Mouse (Mus musculus): ENCODE measurements around the gene Leng8. TPM values are rescaled to one million over a fixed set of nuclear protein-coding genes. Genes with fewer than 3 reads are reported as not detected.

Leng8 gene
- total RNA-seq (2014; fragmentation: Nextera tagmentation), result 102 and 142 TPM in 2 replicates
- 21.7 and 26.6 TPM in 2 replicates for total RNA-seq (2017)

- peak; percentile 94 for ATAC-seq (replicated peaks; ENCODE audit: low FRiP score, low TSS enrichment, poor library complexity, severe bottlenecking)
Measured at GRCm38 (mm10) chr7:4136771-4137531, at the start of gene Leng8. TSS of gene Leng8 (plus strand) at chr7:4137039.

DNA sequence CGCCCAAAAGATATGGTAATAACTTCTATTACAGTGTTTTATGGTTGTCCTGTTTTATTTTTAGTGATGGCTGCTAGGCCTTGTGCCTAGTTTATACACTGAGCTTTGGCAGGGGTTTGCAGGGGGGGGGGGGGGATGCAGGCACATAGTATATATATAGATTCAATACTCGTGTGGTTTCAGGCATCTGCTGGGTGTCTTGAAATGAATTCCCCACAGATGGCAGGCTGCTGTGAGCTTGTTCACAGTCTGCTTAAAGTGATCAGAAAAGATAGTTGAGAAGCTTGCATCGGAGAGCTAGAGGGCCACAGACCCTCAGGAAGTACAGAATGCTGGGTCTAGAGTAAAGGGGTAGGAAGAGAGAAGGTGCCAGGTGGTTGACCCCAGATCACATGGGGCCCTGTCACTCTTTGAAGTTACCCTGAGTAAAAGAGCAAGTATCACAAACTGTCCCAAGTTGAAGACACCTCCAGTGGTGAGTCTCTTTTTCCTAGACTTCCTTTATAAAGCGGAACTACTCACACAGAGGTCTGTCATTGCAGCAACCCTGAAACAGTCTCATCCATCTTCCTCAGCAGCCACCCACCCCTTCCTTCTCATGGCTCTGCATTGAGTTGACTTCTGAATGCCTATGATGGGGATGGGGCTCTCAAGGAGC, 49.5 kb upstream of the Leng8 start:
- ATAC-seq (replicated peaks; ENCODE audit: low FRiP score, low TSS enrichment, poor library complexity, severe bottlenecking), result 0 out of 2 replicates have a peak, but pooled peaks have one; percentile 9

- ATAC-seq (replicated peaks; ENCODE audit: low FRiP score, low TSS enrichment, poor library complexity, severe bottlenecking), result 0 out of 2 replicates have a peak, but pooled peaks have one; percentile 3
Measured at GRCm38 (mm10) chr7:4087896-4088480, 48.9 kb upstream of the Leng8 start.

- peak; percentile 55 for ATAC-seq (replicated peaks; ENCODE audit: low FRiP score, low TSS enrichment, poor library complexity, severe bottlenecking)
Measured at GRCm38 (mm10) chr7:4088679-4089078, 48.2 kb upstream of the Leng8 start.

DNA sequence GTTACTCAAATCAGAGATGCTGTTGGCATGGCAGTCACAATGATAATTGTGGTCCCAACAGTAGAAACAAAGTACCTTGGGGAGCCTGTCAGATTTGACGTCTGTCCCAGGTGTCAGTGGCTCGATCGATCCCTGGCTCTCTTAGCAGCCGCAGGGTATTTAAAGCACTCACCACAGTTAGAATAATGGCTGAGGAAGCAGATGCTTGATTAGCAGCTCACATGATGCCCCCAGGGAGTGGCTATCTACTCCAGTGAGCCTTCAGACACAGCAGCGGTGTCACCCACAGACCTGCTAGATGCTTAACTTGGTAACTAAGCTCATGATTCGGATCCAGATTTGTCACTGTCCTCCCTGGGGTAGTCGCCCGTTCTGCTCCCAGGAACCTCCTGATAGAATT, 45.7 kb upstream of the Leng8 start:
- peak; percentile 79 for ATAC-seq (replicated peaks; ENCODE audit: low FRiP score, low TSS enrichment, poor library complexity, severe bottlenecking)

DNA sequence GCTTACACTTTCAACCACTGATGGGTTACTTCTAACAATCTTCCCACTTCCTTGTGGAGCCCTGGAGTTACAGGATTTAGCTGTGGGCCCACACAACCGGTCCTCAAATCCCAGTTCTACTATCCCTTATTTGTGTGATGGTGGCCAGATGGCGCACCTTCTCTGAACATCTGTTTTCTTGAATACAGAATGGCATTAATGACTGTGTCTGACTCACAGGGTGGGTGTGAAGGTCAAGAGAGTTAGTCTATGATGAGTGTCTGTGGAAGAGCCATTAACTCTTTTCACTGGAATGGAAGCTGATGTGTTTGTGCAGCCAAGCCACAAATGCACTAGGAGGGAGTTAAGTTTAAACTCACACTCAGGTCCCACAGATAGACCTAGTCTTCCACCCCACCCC, 38.5 kb upstream of the Leng8 start:
- ATAC-seq (replicated peaks; ENCODE audit: low FRiP score, low TSS enrichment, poor library complexity, severe bottlenecking), result no peak

- ATAC-seq (replicated peaks; ENCODE audit: low FRiP score, low TSS enrichment, poor library complexity, severe bottlenecking), result no peak
Measured at GRCm38 (mm10) chr7:4098832-4099231, 38.0 kb upstream of the Leng8 start.

GRCm38 (mm10) chr7:4101144-4101543, 35.7 kb upstream of the Leng8 start:
- ATAC-seq (replicated peaks; ENCODE audit: low FRiP score, low TSS enrichment, poor library complexity, severe bottlenecking), result no peak

DNA sequence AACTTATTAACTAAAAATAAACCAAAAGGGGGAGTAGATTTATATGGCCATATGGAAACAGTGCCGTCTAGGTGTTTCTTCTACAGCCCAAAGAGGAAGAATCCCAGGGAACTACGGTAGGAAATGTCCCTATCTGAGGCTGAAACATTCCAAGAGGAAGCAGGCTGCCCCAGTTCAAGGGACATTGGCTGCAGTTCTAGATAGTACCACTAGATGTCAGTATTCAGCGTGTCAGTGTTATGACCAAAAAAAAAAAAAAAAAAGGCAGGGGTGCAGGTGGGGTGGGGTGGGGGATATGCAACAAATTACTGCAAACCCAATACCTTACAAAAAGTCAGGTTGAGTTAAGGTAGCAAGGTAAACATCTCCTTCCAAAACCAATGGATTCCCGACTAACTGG, 33.4 kb upstream of the Leng8 start:
- peak; percentile 50; the same call in 1 of the 2 replicates for ATAC-seq (replicated peaks; ENCODE audit: low FRiP score, low TSS enrichment, poor library complexity, severe bottlenecking)

DNA sequence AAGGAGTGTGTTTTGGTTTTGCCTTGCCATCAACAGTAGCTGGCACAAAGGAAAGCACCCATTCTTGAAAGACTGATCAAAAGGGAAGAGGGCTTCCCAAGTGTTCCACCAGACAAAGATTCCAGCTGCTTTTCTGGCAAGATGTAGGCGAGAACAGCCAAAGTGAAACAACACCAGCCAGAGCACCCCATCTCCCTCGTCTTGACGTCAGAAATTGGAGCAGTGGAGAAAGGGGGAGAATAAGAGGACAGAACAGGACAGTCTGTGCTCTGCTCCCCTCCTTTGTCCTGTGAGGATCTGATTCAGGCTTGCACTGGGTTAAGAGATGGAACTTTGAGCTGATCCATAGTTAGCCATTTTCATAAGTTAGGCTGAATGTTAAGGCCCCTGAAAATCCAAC, 25.1 kb upstream of the Leng8 start:
- no peak for ATAC-seq (replicated peaks; ENCODE audit: low FRiP score, low TSS enrichment, poor library complexity, severe bottlenecking)

GRCm38 (mm10) chr7:4117050-4117814, 19.6 kb upstream of the Leng8 start:
- ATAC-seq (replicated peaks; ENCODE audit: low FRiP score, low TSS enrichment, poor library complexity, severe bottlenecking), result no peak

GRCm38 (mm10) chr7:4119344-4119902, 17.4 kb upstream of the Leng8 start, which contains the start of gene Ttyh1:
TSS of gene Ttyh1 (plus strand) at chr7:4119408.
- ATAC-seq (replicated peaks; ENCODE audit: low FRiP score, low TSS enrichment, poor library complexity, severe bottlenecking), result 0 out of 2 replicates have a peak, but pooled peaks have one; percentile 23

DNA sequence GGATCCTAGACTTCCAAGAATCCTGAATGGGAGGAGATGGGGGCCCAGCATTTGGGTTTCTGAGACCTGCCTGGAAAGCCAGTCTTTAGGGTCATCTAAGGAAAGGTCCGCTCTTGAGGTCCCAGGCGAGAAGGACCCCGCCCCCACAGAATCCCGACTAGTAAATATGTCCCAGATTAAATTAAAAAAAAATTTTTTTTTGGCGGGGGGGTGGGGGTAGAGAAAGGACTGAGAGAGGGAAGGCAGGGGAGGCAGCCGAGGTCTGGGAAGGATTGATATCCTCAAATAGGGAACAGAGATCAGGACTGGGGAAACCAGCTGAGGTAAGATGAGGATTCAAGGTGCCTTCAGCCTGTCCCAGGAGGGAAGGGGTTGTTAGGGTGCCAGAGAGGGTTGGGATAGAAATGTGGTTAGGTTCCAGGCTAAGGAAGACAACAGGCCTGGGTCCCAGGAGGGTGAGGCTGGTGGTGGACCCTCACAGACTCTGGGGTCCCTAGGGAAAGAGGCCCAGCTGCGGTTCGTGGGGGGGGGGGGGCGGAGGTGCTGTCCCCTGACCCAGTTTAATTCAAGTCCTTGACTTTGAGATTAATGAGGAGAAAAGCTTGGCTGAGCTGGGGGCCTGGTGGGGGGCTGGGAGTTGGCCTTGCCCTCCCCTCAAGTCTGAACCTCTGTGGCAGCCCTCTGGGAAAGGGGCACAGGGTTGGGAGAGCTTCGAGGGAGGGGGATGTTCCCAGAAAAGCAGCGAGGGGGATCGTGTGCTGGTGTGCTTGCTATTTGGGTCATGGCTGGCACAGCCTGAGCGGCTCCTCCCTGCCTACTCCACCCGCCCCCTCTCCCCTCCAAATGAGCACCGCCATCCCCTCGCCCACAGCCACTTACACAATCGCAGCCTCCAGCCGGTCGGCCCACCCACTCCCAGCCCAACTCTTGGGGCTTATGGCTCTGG, 16.6 kb upstream of the Leng8 start:
- ATAC-seq (replicated peaks; ENCODE audit: low FRiP score, low TSS enrichment, poor library complexity, severe bottlenecking), result no peak

DNA sequence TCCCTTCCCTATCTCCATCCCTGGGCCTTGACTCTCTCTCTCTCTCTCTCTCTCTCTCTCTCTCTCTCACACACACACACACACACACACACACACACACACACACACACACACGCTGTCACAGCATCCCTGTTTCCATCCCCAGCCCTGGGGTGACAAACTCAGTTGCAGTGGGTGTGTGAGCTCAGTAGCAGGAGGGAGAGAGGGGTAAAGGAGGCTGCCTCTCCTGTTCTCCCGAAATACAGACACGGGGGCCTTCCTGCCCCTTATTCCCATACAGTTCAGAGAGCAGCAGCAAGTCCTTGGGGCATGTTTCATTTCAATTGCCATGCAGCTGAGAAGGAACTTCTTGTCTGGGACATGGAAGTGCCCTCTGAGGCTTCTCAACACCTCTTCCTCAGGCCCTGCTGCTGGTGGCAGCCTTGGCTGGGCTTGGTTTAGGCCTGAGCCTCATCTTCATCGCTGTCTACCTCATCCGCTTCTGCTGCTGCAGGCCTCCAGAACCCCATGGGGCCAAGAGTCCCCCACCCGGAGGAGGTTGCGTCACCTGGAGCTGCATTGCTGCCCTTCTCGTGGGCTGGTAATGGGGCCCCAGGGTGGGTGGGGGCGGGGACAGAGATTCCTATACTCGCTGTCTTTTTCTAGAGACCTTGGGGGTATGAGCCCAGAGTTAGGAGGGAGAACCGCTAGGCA, 14.6 kb upstream of the Leng8 start:
- no peak for ATAC-seq (replicated peaks; ENCODE audit: low FRiP score, low TSS enrichment, poor library complexity, severe bottlenecking)

DNA sequence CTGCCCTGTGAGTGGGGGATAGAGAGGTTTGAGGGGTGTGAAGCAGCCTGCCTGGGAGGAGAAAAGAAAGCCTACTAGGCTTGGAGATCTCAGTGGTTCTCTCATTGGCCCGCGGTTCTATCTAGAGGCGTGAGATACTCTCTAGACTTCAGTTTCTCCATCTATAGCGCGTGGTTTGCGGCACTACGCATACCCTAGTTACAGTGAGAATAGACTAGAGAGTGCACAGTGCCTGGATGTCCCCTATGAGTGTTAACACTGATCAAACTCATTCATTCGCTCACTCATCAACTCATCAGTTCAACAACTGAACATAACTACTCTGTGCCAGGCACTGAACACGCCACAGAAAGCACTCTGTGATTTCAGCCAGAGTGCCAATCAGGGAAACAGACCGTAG, 14.1 kb upstream of the Leng8 start:
- ATAC-seq (replicated peaks; ENCODE audit: low FRiP score, low TSS enrichment, poor library complexity, severe bottlenecking), result no peak

GRCm38 (mm10) chr7:4123732-4124131, 13.1 kb upstream of the Leng8 start:
- no peak for ATAC-seq (replicated peaks; ENCODE audit: low FRiP score, low TSS enrichment, poor library complexity, severe bottlenecking)

GRCm38 (mm10) chr7:4124315-4124759, 12.5 kb upstream of the Leng8 start:
- peak; percentile 77 for ATAC-seq (replicated peaks; ENCODE audit: low FRiP score, low TSS enrichment, poor library complexity, severe bottlenecking)

GRCm38 (mm10) chr7:4124856-4125255, 12.0 kb upstream of the Leng8 start:
- ATAC-seq (replicated peaks; ENCODE audit: low FRiP score, low TSS enrichment, poor library complexity, severe bottlenecking), result no peak
